Mouse (Mus musculus) G1E (cell line): ENCODE results near the gene Dcaf17.

Experiments used
- CTCF ChIP-seq: IDR thresholded peaks from 2 replicates; pipeline ENCODE4 v1.5.1; 2012; ENCODE audit warnings: low read depth, low read length, inconsistent platforms, mixed read lengths
- GATA1 ChIP-seq: IDR thresholded peaks from 2 replicates; pipeline ENCODE4 v1.6.1; 2012; ENCODE audit warnings: borderline replicate concordance, low read length, inconsistent platforms, mixed read lengths

- TF ChIP-seq GATA1 (no peak), CTCF (no peak)
Measured at GRCm38 (mm10) chr2:71096170-71096569, 41.0 kb downstream of the Dcaf17 start.
